Mouse (Mus musculus) kidney, adult 9 months (tissue): Measurements from ENCODE around the gene Fer.

Source experiments
- DNase-seq: peaks from one replicate; pipeline ENCODE4 v3.0.0; 2022

The Fer gene

GRCm38 (mm10) chr17:64167731-64168130, 304.9 kb downstream of the Fer start:
- DNase-seq, result no peak

- DNase-seq, result no peak
Observed at GRCm38 (mm10) chr17:64170019-64170418, 307.2 kb downstream of the Fer start.

GRCm38 (mm10) chr17:64172474-64172873, 309.6 kb downstream of the Fer start:
- DNase-seq, result no peak

GRCm38 (mm10) chr17:64180546-64180945, 317.7 kb downstream of the Fer start:
- no peak for DNase-seq

GRCm38 (mm10) chr17:64181291-64181690, 318.4 kb downstream of the Fer start:
- no peak for DNase-seq

- DNase-seq, result no peak
Observed at GRCm38 (mm10) chr17:64182599-64182998, 319.7 kb downstream of the Fer start.

- no peak for DNase-seq
Observed at GRCm38 (mm10) chr17:64183196-64183595, 320.3 kb downstream of the Fer start.
